Mouse (Mus musculus) urinary bladder, postnatal 4 days (tissue): ENCODE measurements around the gene Olfr814.
"Not testable (repeated sequence)": the region's sequence is repeated elsewhere in the genome, so short reads cannot be mapped to it uniquely, and the experiment has no call there.

Experiments
- DNase-seq, 2 experiments: peaks; one replicate each; pipeline ENCODE4 v3.0.0; 2021 to 2022; ENCODE audit warnings: low spot score in 2 of 2

The Olfr814 gene

DNA sequence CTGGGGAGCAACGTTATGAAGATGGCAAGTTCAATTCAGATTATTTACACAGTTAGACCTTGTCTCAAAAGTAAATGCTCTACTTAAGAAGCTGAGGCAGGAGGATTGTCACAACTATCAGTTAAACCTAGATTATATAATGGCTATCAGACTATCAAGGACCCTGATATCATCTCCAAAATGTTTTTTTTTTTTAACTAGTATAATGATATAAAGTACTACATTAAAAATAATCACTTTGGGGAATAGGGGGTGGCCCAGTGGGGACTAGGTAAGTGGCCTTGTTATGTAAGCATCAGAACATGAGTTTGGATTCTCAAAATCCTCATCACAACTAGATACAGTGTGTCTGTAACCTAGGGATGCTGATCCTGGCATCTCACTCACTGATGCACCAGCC is at the start of gene Olfr814:
Gene Olfr814, minus strand, starts transcription at position 101 of the 400 bp plus-strand sequence.
- DNase-seq: not testable (repeated sequence)

DNA sequence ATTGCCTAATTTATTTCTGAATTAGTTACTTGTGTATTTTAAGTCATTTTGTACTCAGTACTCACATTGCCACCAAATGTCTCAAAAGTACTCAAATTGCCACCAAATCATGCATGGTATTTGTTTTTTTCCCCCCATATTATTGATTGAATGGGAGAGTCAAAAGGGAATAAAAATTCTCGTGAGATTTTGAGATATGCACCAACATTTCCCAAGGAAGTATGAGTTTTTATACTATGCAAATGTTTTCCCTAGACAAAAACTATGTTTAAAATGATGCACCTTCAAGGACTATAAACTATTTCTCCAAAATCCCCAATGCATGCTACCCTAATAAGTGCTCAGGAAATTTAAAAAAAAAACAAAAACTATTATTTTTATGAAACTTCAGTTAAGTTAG is 35.8 kb upstream of the Olfr814 start, which contains the start of gene Olfr816:
Gene Olfr816, minus strand, starts transcription at position 101 of the 400 bp plus-strand sequence.
- no peak for DNase-seq

DNA sequence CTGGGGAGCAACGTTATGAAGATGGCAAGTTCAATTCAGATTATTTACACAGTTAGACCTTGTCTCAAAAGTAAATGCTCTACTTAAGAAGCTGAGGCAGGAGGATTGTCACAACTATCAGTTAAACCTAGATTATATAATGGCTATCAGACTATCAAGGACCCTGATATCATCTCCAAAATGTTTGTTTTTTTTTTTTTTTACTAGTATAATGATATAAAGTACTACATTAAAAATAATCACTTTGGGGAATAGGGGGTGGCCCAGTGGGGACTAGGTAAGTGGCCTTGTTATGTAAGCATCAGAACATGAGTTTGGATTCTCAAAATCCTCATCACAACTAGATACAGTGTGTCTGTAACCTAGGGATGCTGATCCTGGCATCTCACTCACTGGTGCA is 26.1 kb upstream of the Olfr814 start, which contains the start of gene Olfr815:
Gene Olfr815, minus strand, starts transcription at position 101 of the 400 bp plus-strand sequence.
- not testable (repeated sequence) for DNase-seq

DNA sequence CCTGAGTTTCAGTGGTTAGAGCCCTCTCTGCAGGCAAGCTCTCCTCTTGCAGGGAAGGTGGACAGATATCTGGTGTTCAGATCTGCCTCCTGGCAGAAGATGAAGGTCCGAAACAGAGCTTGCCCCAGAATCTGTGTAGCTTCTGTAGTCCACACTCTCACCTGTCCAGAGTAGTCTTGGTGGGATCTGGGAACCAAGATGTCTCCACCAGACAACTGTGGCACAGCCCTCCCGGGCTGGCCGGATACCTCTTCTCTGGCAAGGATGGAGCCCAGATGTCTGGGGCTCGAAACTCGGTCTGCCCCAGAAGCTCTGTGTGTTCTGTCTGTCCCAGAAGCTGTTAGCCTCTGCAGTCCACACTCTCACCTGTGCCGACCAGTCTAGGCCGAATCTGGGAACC is 6.3 kb upstream of the Olfr814 start:
- no peak for DNase-seq

DNA sequence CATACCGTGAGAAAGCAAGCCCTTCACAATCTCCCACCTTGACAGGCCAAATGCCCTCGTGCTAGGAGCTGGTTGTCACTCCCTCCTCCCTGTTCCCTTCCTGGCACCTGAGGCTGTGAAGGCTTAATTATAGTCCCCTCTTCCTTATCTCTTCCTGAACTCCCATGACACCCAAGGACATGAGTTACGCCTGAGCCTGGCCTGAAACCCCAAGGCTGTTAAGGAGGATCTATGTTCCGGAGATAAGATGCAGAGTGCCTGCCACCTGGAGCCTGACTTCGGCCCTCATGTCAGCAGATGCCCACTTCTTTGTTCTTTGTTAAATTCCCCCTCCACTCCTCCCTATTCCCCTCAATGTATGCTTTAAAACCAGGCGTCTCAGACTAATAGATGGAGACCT is 5.8 kb upstream of the Olfr814 start:
- not testable (repeated sequence) for DNase-seq

DNA sequence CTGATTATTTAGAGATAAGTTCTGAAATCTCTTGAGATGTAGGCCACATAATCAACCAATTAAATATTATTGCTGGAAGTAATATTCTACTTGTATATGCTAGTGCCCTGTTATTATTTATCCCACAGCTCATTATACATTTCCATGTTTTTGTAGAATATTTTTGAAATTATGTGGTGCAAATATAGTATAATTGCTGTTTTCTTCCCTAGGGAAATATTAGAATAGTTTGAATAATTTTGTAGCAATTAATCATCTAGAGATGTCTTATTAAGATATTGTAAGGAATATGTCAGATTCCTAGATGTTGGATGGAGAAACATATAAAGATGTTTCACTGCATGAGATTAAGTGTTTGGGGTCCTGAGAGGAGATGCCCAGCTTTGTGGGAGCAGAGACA is 24.6 kb downstream of the Olfr814 start, which contains the start of gene Olfr813:
Gene Olfr813, plus strand, starts transcription at position 301 of the 400 bp plus-strand sequence.
- no peak for DNase-seq

DNA sequence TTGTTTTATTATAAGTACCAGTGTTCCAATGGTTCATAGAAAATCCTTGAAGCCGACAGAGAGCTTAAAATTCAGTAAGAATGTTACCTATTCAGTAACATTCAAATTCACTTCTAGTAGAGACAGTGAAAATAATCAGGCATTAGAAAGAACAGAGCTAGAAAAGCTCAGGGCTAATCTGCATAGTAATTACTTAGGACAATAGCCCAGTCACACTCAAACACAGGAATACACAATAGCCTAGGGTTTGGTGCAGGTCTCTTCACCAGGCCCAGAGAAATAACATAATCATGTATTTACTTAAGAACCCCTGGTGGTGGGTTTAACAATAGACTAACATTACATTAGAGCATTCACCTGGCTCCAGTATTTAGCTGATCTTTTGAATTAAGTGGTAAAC is 32.3 kb downstream of the Olfr814 start:
- no peak for DNase-seq

DNA sequence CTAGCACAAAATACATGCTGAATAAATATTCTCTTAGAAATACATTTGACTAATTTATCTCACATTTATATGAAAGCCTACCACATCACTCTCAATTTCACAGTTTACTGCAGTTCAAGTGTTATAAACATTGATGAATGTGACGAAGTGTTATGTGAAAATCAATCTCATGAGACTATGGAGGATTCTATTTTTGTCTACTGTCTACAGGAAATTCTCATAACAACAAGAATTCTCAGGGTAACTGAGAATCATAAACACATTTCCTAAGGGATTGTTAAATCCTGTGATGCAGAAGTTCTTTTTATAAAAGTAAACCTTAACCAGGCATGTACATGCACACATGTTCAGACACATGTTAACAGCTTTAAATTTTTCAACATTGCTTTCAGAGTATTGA is 33.7 kb downstream of the Olfr814 start, which contains the start of gene Olfr812:
Gene Olfr812, minus strand, starts transcription at position 101 of the 400 bp plus-strand sequence.
- DNase-seq: no peak
